In genomic region chr1:189576311-189577002, GRCm38 (mm10) we compare ENCODE assay signal across 13 mouse cellular contexts.
DNase-seq lines count a peak whose midpoint lies in the region; ATAC-seq lines count a peak whose summit lies in the region.
"Had no signal": no experiment of that assay in that cellular context is flagged by ENCODE, and none has a peak within 500 bp of the region (broad histone marks: within the 10 kb centered on the region; RNA-seq: fewer than 3 reads in every experiment).

No protein-coding gene starts in this region.

- WGBS in midbrain, embryonic 14.5 days: 67% methylated on average over 11 of the region's 11 CpGs
- WGBS in midbrain, embryonic 15.5 days: 61% methylated on average over 11 of the region's 11 CpGs

- H3K36me3 ChIP-seq in midbrain, embryonic 14.5 days (ENCODE audit: control insufficient read depth, insufficient read depth, low read length): no peaks in the 10 kb centered on the region
- H3K36me3 ChIP-seq in midbrain, embryonic 15.5 days (replicated peaks): no peaks in the 10 kb centered on the region
- H3K36me3 ChIP-seq: G1E had no signal

- no peak overlapping the region for H3K4me3 ChIP-seq in midbrain, embryonic 14.5 days (replicated peaks; ENCODE audit: low read depth, low read length)
- H3K4me3 ChIP-seq in midbrain, embryonic 15.5 days: no peak overlapping the region

- no peak overlapping the region for H3K27ac ChIP-seq in midbrain, embryonic 14.5 days (replicated peaks; ENCODE audit: low read depth, low read length)
- no peak overlapping the region for H3K27ac ChIP-seq in midbrain, embryonic 15.5 days

- no peaks in the 10 kb centered on the region for H3K27me3 ChIP-seq in midbrain, embryonic 14.5 days (ENCODE audit: control insufficient read depth, insufficient read depth, low read length)
- no peaks in the 10 kb centered on the region for H3K27me3 ChIP-seq in midbrain, embryonic 15.5 days (replicated peaks)

- H3K4me2 ChIP-seq in midbrain, embryonic 14.5 days (ENCODE audit: low read length): no peak overlapping the region
- no peak overlapping the region for H3K4me2 ChIP-seq in midbrain, embryonic 15.5 days
- H3K4me2 ChIP-seq: liver, embryonic 11.5 days had no signal

- no peaks in the 10 kb centered on the region for H3K4me1 ChIP-seq in midbrain, embryonic 14.5 days (ENCODE audit: control insufficient read depth, insufficient read depth, low read length)
- no peaks in the 10 kb centered on the region for H3K4me1 ChIP-seq in midbrain, embryonic 15.5 days

- no peaks in the 10 kb centered on the region for H3K9me3 ChIP-seq in midbrain, embryonic 14.5 days (ENCODE audit: control insufficient read depth, low read length)
- H3K9me3 ChIP-seq in midbrain, embryonic 15.5 days: no peaks in the 10 kb centered on the region

- intact Hi-C loops in heart, postnatal 36 days (cut with DNase I): loop anchor here (10.0 kb wide), 2 partner anchors 232 to 262 kb away; no protein-coding TSS in a partner anchor
- intact Hi-C loops in left cerebral cortex, postnatal 36 days (cut with DNase I): no loop called here

- peak; percentile 7 for DNase-seq in adrenal gland, postnatal 10 days
- DNase-seq in adrenal gland, postnatal 14 days: no peak
- peak; percentile 28 for DNase-seq in midbrain, embryonic 14.5 days
- peak; percentile 18 to 26 for DNase-seq in heart, postnatal 36 days
- peak; percentile 57 to 80 for DNase-seq in kidney, postnatal 4 days
- no peak for DNase-seq in left cerebral cortex, postnatal 36 days (ENCODE audit: low spot score in 2 of 2)
- no peak for DNase-seq in cerebellum, adult 11-12 months
- DNase-seq: cerebellum, adult 9-10 months; layer of hippocampus, adult 9-11 months had no signal

- no peak overlapping the region for H3K9ac ChIP-seq in midbrain, embryonic 14.5 days (replicated peaks; ENCODE audit: low read length)
- H3K9ac ChIP-seq in midbrain, embryonic 15.5 days: no peak overlapping the region

- no peak for ATAC-seq in midbrain, embryonic 14.5 days (ENCODE audit: low FRiP score, low TSS enrichment)
- ATAC-seq in midbrain, embryonic 15.5 days (replicated peaks): no peak
- ATAC-seq: midbrain, embryonic 16.5 days had no signal

Comparison
In these comparisons a context has a peak if more than half of its experiments do, and no peak if none do; other contexts are left out.
1. DNase-seq: peak in adrenal gland, postnatal 10 days (single experiment), midbrain, embryonic 14.5 days (single experiment), heart, postnatal 36 days (2 of 2) and kidney, postnatal 4 days (2 of 2); none in adrenal gland, postnatal 14 days (single experiment), left cerebral cortex, postnatal 36 days (0 of 2) and cerebellum, adult 11-12 months (single experiment).